Mouse (Mus musculus) cerebral cortex, adult 2 months (tissue): ENCODE results near the gene Tox2.

Experiments used
- WGBS: fragments of 180-500 bp; shearing (Covaris S2); methylation state at CpG from one replicate; pipeline ENCODE4 v1.1.7; 2018; 5-methylcytosine and 5-hydroxymethylcytosine counted together

Gene Tox2

DNA sequence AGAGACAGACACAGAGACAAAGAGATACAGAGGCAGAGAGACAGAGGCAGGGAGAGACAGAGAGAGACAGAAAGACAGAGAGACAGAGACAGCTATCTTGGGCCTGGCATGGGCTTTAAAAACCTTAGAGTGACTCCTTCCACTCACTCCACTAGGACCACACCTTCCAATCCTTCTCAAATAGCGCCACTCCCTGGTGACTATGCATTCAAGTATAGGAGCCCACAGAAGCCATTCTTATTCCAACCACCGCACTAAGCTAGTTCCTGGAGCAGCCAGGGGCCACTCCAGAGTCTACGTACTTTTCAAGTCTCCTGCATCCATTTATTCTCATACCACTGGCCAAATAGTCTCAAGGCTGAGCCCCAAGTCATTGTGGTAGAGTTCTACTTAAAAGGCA lies 115.9 kb downstream of the Tox2 start:
- 84% methylated on average over 3 of the region's 3 CpGs for WGBS

GRCm38 (mm10) chr2:163323163-163323562 lies 120.2 kb downstream of the Tox2 start:
- WGBS: 83% methylated on average over 1 of the region's 1 CpGs

DNA sequence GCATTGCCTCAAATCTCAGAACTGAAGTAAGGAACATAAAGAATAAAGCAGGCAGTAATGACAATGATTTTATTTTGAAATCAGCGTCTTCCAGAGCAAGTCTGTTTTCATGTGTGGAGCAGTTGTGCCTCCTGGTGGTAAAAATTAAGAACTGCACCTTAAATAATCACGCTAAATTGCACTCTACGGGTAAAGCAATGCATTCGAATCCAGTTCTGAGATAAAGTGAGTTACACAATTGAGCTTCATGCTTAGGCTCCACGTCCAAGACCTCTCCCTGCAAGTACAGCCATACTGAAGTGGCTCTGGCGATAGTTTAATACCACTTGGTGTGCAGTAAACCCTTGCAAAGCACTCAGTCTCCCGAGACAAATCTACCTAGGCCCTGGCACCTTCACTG lies 127.8 kb downstream of the Tox2 start:
- 21% methylated on average over 7 of the region's 7 CpGs for WGBS

DNA sequence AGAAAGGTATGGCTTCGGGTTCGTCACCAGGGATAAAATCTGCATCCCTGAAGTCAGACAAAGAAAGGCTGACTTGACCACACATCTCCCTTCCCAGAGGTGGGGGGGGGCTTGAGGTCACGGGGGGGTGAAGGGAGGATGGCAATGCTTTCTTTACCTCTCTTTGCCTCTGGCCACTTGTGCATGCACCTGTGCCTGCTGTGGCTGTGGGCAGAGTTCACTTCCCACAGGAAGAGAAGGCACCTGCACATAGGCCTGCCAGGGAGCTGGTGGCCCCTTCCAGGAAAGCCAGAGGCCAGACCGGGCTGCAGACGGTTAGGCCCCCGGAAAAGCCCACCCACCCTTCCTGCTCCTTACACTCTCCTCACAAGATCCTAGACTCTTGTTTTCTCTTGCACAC lies 128.5 kb downstream of the Tox2 start:
- WGBS: 81% methylated on average over 6 of the region's 6 CpGs

GRCm38 (mm10) chr2:163332368-163333055 lies 129.6 kb downstream of the Tox2 start:
- WGBS: 37% methylated on average over 13 of the region's 13 CpGs

DNA sequence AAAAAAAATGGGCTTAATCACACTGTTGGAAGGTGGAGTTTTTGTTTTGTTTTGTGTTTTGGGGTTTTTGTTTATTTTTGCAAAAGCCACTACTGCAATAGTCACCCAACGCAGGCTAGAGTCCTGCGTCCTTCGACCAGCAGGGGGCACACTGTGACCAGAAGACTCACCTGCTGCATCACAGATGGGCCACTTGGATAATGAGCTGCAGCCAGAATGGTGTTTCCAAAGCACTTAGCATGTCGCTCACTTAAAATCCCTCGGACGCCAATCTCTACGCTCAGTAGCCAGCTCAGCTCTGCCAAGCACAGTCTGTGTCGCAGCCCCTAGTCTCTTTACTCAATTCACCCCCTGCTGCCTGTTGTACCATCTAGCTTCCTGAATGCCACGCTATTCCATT lies 137.3 kb downstream of the Tox2 start:
- 8% methylated on average over 9 of the region's 9 CpGs for WGBS

- WGBS: 90% methylated on average over 4 of the region's 4 CpGs
Observed at GRCm38 (mm10) chr2:163343671-163344070, 140.7 kb downstream of the Tox2 start.

DNA sequence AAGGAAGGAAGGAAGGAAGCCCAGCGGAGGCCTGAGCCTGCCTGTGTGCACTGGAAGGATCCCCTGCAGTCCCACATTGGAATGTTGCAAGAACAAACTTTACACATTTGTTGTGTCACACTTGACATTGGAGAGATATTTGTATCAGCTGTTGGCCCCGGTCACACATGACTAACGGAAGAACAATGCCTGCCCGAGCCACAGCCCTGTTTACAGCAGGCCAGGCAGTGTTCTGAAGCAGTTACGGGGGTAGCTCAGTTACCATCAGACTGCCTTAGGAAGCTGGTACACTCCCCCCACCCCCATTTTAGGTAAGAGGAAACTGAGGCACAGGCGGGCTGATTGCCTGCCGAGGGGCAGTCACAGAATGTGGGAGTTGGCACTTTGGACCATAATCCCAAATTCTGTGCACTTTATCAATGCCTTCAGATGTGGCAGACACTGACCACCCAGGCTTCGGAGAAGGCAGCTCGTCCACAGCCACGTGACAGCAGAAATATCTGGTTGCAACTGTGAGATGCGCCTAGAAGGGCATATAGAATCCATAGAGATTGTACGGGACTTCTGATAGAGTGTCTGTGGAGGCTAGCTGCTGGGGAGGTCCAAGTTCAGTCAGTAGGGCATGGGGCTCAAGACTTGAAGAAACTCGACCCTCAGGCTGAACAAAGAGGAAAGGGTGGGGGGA lies 142.2 kb downstream of the Tox2 start:
- WGBS: 84% methylated on average over 13 of the region's 13 CpGs

- WGBS: 88% methylated on average over 11 of the region's 11 CpGs
Observed at GRCm38 (mm10) chr2:163346497-163346896, 143.6 kb downstream of the Tox2 start.

DNA sequence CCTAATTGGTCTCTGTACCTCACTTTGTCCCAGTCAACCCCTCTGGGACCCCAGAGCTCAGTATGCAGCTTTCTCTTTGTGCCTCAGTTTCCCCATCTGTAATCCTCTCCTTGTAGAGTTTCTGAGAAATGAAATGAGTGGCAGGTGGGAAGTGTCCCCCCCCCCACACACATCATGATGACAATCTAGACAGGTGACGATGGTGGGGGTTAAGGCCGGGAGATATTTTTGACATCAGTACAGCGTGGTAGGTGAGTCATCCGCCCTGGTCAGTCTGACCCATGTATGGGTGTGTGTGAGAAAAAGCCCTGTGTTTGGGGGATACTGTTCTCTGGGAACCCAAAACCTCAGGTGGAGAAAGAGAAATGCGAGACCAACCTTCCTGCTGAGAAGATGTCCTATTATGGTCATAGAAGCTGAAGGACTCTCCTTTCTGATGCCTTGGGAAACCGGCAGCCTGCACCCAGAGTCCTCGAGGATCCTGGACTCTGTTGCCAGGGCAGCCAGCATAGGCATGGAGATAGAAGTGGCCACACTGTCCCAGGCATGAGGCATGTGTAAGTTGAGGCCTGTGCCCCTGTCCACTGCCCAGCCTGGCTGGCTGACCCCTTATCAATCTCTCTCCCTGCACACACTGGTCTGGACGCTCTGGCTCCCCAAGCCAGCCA lies 144.7 kb downstream of the Tox2 start:
- WGBS: 90% methylated on average over 8 of the region's 8 CpGs

DNA sequence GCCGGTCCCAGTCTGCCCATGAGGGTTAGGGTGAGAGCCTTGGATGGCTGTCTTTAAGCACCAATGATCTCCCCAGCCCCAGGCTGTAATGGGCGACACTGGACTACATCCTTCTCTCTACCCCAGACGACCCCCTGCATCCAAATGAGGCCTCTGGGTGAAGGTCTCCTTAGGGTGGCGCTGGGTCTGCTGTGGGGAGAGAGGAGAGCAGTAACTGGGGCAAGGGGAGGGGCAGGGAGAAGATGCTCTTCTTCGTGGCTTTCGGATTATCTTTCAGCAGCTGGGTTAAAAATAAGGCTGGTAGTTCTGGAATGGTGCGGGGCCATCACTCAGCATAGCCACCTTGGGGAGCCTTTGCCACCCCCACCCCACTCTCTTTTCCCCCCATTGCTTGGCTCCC lies 145.8 kb downstream of the Tox2 start:
- WGBS: 75% methylated on average over 7 of the region's 7 CpGs

- WGBS: 27% methylated on average over 9 of the region's 9 CpGs
Observed at GRCm38 (mm10) chr2:163349411-163349810, 146.5 kb downstream of the Tox2 start.

DNA sequence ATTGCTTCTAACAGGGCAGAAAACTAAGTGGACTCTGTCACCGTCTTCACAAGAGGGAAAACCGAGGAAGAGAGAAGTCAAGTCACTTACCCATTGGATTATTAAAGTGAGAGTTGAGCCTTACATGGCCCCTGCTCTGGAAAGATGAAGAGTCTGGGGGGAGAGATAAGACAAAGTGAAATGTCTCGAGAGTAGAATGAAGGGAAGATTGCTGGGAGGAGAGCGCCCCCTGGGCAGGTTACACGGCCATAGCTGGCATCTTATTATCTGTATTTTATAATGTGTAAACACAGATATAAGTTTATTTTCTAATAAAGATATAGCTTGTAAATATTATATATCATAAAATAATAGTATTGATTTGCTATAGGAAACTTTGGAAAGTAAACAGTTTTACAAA lies 147.5 kb downstream of the Tox2 start:
- WGBS: 61% methylated on average over 5 of the region's 5 CpGs

DNA sequence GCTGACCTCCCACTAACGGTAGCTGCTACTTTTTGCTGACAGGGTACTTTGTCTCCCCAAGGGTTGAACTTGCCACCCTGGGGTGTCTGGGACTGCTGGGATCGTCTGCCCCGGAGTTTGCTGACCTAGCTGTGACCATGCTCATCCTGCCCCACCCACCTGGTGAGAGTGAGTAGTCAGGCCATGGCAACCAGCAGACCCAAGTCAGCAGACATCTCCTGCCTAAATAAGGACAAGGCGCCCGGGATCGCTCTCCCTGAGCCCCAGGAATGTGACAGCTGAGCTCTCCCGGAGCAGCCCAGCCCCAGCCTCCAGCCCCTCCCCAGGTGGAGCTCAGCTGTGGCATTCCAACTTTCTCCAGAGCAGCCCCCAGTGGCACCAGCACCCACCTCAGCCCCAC lies 150.8 kb downstream of the Tox2 start:
- WGBS: 54% methylated on average over 7 of the region's 7 CpGs

- 86% methylated on average over 8 of the region's 8 CpGs for WGBS
Observed at GRCm38 (mm10) chr2:163355666-163356065, 152.7 kb downstream of the Tox2 start.

DNA sequence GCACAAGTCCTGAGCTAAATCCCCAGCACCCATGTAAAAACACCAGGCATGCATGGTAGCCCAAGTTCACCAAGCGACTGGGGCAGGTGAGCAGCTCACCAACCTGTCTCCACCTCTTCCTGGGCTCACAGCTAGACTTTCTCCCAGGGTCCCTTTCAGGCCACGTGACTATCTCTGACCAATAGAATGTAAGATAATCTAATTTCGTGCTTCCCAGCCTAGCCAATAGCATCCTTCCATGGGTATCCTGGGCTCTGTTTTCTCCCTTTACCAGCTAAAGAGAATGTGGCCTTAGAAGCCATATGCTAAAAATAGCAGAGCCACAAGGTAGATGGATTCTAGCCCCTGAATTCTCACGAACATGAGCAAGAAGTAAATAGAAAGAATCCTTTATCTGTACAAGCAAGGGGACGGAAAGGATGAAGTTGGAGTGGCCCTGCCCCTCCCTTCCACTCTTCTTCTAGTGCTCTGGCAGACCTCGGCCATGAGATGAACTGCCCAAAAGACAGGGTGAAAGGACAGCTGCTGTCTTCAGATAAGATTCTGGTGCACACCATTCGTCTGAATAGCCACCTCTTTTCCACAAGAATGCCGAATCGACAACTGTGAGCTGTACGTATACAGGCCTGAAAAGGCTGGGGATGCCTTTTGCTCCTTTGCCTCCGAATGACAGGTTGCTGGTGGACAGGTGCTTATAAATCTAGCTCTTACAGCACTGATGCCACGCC lies 153.4 kb downstream of the Tox2 start:
- 91% methylated on average over 12 of the region's 12 CpGs for WGBS

DNA sequence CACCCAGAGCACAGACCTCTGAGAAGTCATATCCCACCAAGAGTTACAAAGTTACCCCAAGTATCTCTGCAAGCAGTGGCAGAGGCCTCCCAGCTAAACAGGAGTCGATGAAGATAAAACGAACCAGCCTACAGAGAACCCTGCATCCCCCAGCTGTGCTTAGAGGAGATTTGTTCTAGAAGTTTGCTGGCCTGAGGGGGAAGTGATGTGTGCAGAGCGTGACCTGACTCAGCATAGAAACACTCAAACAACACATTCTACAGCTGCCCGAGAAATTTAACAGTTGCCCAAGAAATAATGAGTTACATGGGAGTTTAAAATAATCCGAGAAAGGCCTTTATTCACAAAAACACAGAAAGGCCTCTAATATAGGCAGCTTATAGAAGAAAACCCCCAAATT lies 155.7 kb downstream of the Tox2 start:
- 83% methylated on average over 5 of the region's 5 CpGs for WGBS

- 83% methylated on average over 2 of the region's 2 CpGs for WGBS
Observed at GRCm38 (mm10) chr2:163359253-163359652, 156.3 kb downstream of the Tox2 start.

DNA sequence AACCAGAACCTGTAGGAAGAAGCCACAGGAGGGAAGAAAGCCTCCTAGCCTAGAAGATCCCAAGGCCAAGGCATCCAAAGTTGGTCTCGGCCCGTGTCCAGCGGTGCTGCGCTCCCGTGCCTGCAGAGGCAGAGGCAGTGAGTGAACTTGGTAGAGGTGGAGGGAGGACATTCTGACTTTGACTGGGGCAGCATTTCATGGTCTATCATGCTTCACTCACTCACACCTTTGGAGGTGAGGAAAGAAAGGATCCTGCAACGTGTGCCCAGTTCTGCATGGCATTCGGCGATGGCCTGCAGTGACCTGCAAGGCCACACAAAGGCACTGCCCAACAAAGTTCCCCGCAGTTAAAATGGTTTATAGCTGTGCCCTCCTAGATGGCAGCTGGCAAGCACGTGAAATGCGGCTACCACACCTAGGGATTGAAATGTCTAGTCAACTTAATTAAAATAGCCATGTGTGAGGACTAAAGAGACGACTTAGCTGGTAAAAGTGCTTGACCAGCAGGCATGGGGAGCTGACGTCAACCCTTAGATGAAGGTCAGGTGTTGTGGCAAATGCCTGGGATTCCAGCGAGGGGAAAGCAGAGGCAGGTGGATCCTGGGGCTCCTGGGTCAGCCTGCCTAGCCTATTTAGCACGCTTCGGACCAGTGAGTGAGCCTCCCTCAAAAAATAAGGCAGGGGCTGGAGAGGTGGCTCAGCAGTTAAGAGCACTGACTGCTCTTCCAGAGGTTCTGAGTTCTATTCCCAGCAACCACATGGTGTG lies 158.1 kb downstream of the Tox2 start:
- WGBS: 90% methylated on average over 16 of the region's 16 CpGs

DNA sequence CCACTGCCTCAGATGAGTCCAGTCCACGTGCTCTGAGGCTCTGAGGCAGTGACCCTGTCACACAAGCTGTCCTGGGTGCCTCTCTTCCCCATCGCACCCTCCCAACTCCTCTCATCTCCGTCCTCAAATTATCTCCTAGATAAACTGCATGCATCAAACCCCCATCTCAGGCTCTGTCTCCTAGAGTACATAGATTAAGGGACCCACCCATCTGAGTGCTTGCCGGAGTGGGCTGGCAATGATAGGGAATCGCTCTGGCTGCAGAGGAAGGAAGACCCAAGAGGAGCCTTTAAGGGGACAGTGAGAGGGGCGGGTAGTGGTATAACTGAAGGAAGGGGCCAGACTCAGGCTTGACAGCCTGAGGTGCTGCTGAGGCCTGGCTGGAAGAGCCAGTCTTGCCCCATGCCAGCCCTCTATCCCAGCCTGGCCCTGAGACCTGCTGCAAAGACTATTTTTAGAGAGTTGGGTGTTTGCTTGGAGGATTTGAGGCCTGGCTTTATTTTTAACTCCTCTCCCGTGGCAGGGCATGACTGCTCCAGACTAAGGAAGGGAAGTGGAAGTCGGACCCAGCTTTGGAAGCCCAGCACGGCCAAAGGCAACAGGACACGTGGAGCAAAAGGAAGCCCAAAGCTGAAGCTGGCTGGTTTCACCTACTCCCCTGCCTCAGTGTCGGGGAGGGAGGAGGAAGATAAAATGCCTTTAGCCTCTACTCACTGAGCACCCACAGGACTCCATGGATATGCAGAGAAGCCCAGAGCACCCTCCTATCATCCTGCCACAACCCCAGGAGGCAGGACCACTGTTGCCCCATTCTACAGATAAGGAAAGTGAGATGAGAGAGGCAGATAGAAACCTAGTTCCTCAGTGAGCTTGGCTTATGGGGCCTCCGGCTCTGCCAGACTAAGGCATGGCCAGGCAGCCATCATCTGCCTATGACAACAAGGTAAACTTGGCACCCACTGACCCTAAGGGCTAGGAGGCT lies 160.3 kb downstream of the Tox2 start:
- WGBS: 74% methylated on average over 12 of the region's 12 CpGs
